8 mouse cellular contexts compared by ENCODE assay signal in genomic region chr5:38516267-38516666, GRCm38 (mm10). TPM values are rescaled to one million over a fixed set of nuclear protein-coding genes. Genes with fewer than 3 reads are reported as not detected.
DNase-seq lines count a peak whose midpoint lies in the region; ATAC-seq and TF ChIP-seq lines count a peak whose summit lies in the region.

No protein-coding gene starts in this region.

- no peak overlapping the region for H3K4me2 ChIP-seq in forebrain, embryonic 14.5 days (ENCODE audit: low read length)
- H3K4me2 ChIP-seq in forebrain, embryonic 11.5 days (ENCODE audit: low read depth, low read length, severe bottlenecking): no peak overlapping the region

- H3K27ac ChIP-seq in forebrain, embryonic 14.5 days (ENCODE audit: low read depth, low read length): no peak overlapping the region
- no peak overlapping the region for H3K27ac ChIP-seq in forebrain, embryonic 11.5 days (ENCODE audit: low read depth, low read length)
- no peak overlapping the region for H3K27ac ChIP-seq in thymus, adult 2 months (ENCODE audit: control insufficient read depth, insufficient read depth, low read length)

- peaks cover 2% of the 10 kb centered on the region; the same call in 1 of the 2 replicates for H3K4me1 ChIP-seq in forebrain, embryonic 14.5 days (ENCODE audit: control insufficient read depth, insufficient read depth, low read length)
- no peaks in the 10 kb centered on the region for H3K4me1 ChIP-seq in forebrain, embryonic 11.5 days (replicated peaks; ENCODE audit: control insufficient read depth, insufficient read depth, low read length)
- no peaks in the 10 kb centered on the region for H3K4me1 ChIP-seq in thymus, adult 2 months (replicated peaks; ENCODE audit: control insufficient read depth, insufficient read depth, low read length)

- H3K4me3 ChIP-seq in forebrain, embryonic 14.5 days (ENCODE audit: low read depth, low read length): no peak overlapping the region
- no peak overlapping the region for H3K4me3 ChIP-seq in forebrain, embryonic 11.5 days (ENCODE audit: low read depth, low read length)
- H3K4me3 ChIP-seq in thymus, adult 2 months (ENCODE audit: control insufficient read depth, insufficient read depth, low read length): no peak overlapping the region

- no peak overlapping the region for H3K9ac ChIP-seq in forebrain, embryonic 14.5 days (ENCODE audit: low read length)
- no peak overlapping the region for H3K9ac ChIP-seq in forebrain, embryonic 11.5 days (ENCODE audit: low read length)

- peak; percentile 41 for DNase-seq in forebrain, embryonic 14.5 days (ENCODE audit: low spot score)
- DNase-seq in forebrain, embryonic 11.5 days (ENCODE audit: low spot score): no peak
- peak; percentile 27 for DNase-seq in thymus, adult 2 months
- DNase-seq in thymus, adult 18-20 months: no peak
- DNase-seq in left cerebral cortex, postnatal 25 days (ENCODE audit: low spot score in 2 of 2): peak; percentile 30 to 63
- peak; percentile 59 to 68 for DNase-seq in right cerebral cortex, postnatal 10 days (ENCODE audit: low spot score in 2 of 2)
- DNase-seq in ovary, adult 18-20 months (ENCODE audit: low spot score): no peak

- 54% methylated on average over 6 of the region's 6 CpGs for WGBS in forebrain, embryonic 14.5 days
- 54% methylated on average over 6 of the region's 6 CpGs for WGBS in forebrain, embryonic 11.5 days
- 11% methylated on average over 6 of the region's 6 CpGs for WGBS in thymus, adult 2 months

- TF ChIP-seq CTCF in thymus, adult 2 months (IDR thresholded peaks at IDR 0.05; ENCODE audit: borderline replicate concordance, control insufficient read depth, extremely low read depth, insufficient read depth, low read length, poor library complexity): no peak

- H3K36me3 ChIP-seq in forebrain, embryonic 14.5 days (ENCODE audit: control insufficient read depth, insufficient read depth, low read length): no peaks in the 10 kb centered on the region
- no peaks in the 10 kb centered on the region for H3K36me3 ChIP-seq in forebrain, embryonic 11.5 days (ENCODE audit: control insufficient read depth, insufficient read depth, low read length)
- no peaks in the 10 kb centered on the region for H3K36me3 ChIP-seq in thymus, adult 2 months (ENCODE audit: control insufficient read depth, insufficient read depth, low read length)

- ATAC-seq in forebrain, embryonic 14.5 days: no peak
- ATAC-seq in forebrain, embryonic 11.5 days (replicated peaks; ENCODE audit: low FRiP score): no peak
- peak; percentile 88 for ATAC-seq in granulocyte monocyte progenitor cell, adult 5-6 weeks (replicated peaks; ENCODE audit: poor library complexity, severe bottlenecking)

- no peak for TF ChIP-seq POLR2A in thymus, adult 2 months (IDR thresholded peaks at IDR 0.05; ENCODE audit: control insufficient read depth, extremely low read depth, insufficient read depth, low read length, poor library complexity)

- H3K27me3 ChIP-seq in forebrain, embryonic 14.5 days (replicated peaks; ENCODE audit: control insufficient read depth, insufficient read depth, low read length): no peaks in the 10 kb centered on the region
- H3K27me3 ChIP-seq in forebrain, embryonic 11.5 days (ENCODE audit: control insufficient read depth, insufficient read depth, low read length): no peaks in the 10 kb centered on the region
- H3K27me3 ChIP-seq in thymus, adult 2 months (ENCODE audit: control insufficient read depth, insufficient read depth, low read length): no peaks in the 10 kb centered on the region

- intact Hi-C loops in left cerebral cortex, postnatal 25 days (cut with DNase I): loop anchor here (1.0 kb wide), 1 partner anchor 209 kb away; no protein-coding TSS in a partner anchor

- H3K9me3 ChIP-seq in forebrain, embryonic 14.5 days (replicated peaks; ENCODE audit: control insufficient read depth, low read length): no peaks in the 10 kb centered on the region
- H3K9me3 ChIP-seq in forebrain, embryonic 11.5 days (ENCODE audit: control insufficient read depth, low read length): no peaks in the 10 kb centered on the region

RNA-seq across cellular contexts. Expression of gene Slc2a9, which starts 13.3 kb away (rescaled TPM):
- 0.48 and 0.62 TPM in 2 replicates for polyA plus RNA-seq in forebrain, embryonic 14.5 days (2014; fragmentation: Nextera tagmentation; extraction: Ambion mirVana)
- polyA plus RNA-seq in forebrain, embryonic 11.5 days (2014; fragmentation: Nextera tagmentation; extraction: Ambion mirVana): 0.37 TPM in 1 of 2 replicates, not detected in the other
- 6.5 and 9.0 TPM in 2 replicates for polyA plus RNA-seq in thymus, adult 2 months (2012; rRNA removed)
- 13.6 and 17.0 TPM in 2 replicates for total RNA-seq in granulocyte monocyte progenitor cell, adult 5-6 weeks (2014; fragmentation: Nextera tagmentation)
- 8.4 TPM in 2 replicates for total RNA-seq in granulocyte monocyte progenitor cell, adult 5-6 weeks (2017)
- 1 to 10 TPM; 1.1 to 1.2 TPM for total RNA-seq in left cerebral cortex, postnatal 25 days (2021)

RNA-seq across cellular contexts. Expression of gene Wdr1, which starts 46.8 kb away (rescaled TPM):
- polyA plus RNA-seq in forebrain, embryonic 14.5 days (2014; fragmentation: Nextera tagmentation; extraction: Ambion mirVana): 184 and 203 TPM in 2 replicates
- 157 and 174 TPM in 2 replicates for polyA plus RNA-seq in forebrain, embryonic 11.5 days (2014; fragmentation: Nextera tagmentation; extraction: Ambion mirVana)
- polyA plus RNA-seq in thymus, adult 2 months (2012; rRNA removed): 272 and 306 TPM in 2 replicates
- 120 and 160 TPM in 2 replicates for total RNA-seq in granulocyte monocyte progenitor cell, adult 5-6 weeks (2014; fragmentation: Nextera tagmentation)
- 210 and 235 TPM in 2 replicates for total RNA-seq in granulocyte monocyte progenitor cell, adult 5-6 weeks (2017)
- total RNA-seq in left cerebral cortex, postnatal 25 days (2021): 100 to 1,000 TPM; 155 TPM

Comparison
In these comparisons a context has a peak if more than half of its experiments do, and no peak if none do; other contexts are left out.
1. DNase-seq: peak in forebrain, embryonic 14.5 days (single experiment), thymus, adult 2 months (single experiment), left cerebral cortex, postnatal 25 days (2 of 2) and right cerebral cortex, postnatal 10 days (2 of 2); none in forebrain, embryonic 11.5 days (single experiment), thymus, adult 18-20 months (0 of 2) and ovary, adult 18-20 months (single experiment).